Mouse (Mus musculus) brain, embryonic 14.5 days (tissue): Measurements from ENCODE around the gene Ceacam9.
"Not testable (repeated sequence)": the region's sequence is repeated elsewhere in the genome, so short reads cannot be mapped to it uniquely, and the experiment has no call there.

Experiments
- CTCF ChIP-seq: fragments of 200-500 bp; IDR thresholded peaks from 2 replicates; pipeline ENCODE4 v1.5.1; 2012; ENCODE audit warnings: inconsistent platforms, mild to moderate bottlenecking, moderate library complexity, borderline replicate concordance; ENCODE audit not compliant: insufficient read depth, insufficient read length; ENCODE audit errors: extremely low read depth
- POLR2A ChIP-seq: fragments of 200-500 bp; IDR thresholded peaks from 2 replicates; pipeline ENCODE4 v1.6.1; 2012; ENCODE audit warnings: mild to moderate bottlenecking, inconsistent platforms, borderline replicate concordance; ENCODE audit not compliant: poor library complexity, insufficient read depth, insufficient read length, severe bottlenecking; ENCODE audit errors: extremely low read depth

DNA sequence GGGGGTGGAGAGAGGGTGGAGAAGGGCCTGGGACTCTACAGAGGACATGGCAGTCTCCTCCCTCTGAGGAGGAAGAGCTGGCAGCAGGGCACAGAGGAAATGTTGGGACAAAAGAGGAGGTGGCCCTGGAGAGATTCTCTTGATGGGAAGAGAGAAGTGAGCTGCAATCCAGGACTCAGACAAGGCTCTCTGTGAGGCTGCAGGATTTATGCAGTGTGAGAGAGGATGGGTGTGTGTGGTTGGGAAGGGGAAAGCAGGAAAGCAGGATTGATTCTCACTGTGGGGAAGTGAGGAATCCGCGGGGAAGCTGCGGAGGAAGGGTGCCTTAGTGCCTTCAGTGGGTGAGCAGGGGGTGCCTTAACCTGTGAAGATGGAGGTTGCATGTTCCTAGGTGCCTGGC is 761 bp downstream of the Ceacam9 start:
- not testable (repeated sequence) for TF ChIP-seq CTCF, POLR2A
